Mouse (Mus musculus): ENCODE measurements around the gene Ess2. TPM values are rescaled to one million over a fixed set of nuclear protein-coding genes. Genes with fewer than 3 reads are reported as not detected.

Gene Ess2
- polyA plus RNA-seq, 1 experiment = 47.2 TPM

DNA sequence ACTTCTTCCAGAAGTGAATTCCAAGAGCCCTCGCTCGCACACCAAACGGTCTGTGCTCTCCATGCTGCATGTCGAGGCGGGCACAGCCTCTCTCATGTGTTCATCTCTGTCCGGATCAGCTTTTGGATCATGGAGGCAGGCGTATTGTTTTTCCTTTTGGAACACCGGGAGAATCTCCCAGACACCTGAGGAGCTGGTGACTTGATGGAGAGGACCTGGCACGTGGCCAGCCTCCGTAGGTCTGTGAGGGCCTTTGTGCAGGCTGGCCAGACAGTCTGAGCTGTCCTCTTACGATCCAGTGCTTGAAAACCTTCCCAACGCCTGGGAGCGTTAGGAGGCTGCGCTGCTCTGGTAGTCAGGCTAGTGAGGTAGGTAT lies 11.0 kb upstream of the Ess2 start:
- peak in 1 of 2 experiments; percentile 31 for DNase-seq (ENCODE audit: extremely low spot score in 1 of 2, low spot score in 1 of 2)

- peak; percentile 93 to 97 for DNase-seq (ENCODE audit: extremely low spot score in 1 of 2, low spot score in 1 of 2)
These were observed 10.4 kb upstream of the Ess2 start for GRCm38 (mm10) chr16:17921325-17922162.

- DNase-seq (ENCODE audit: extremely low spot score in 1 of 2, low spot score in 1 of 2) = no peak
These were observed 9.4 kb upstream of the Ess2 start for GRCm38 (mm10) chr16:17920586-17920985.

GRCm38 (mm10) chr16:17914307-17915249 lies 3.4 kb upstream of the Ess2 start, which contains the start of gene Gsc2:
Gene Gsc2, minus strand, starts transcription at chr16:17915059.
- DNase-seq (ENCODE audit: extremely low spot score in 1 of 2, low spot score in 1 of 2) = no peak

GRCm38 (mm10) chr16:17898462-17898861 lies 12.7 kb downstream of the Ess2 start, which contains the start of the genes Dgcr2 and Tssk2:
Gene Dgcr2, minus strand, starts transcription at chr16:17898562.
Gene Tssk2, plus strand, starts transcription at chr16:17898637.
- no peak for DNase-seq (ENCODE audit: extremely low spot score in 1 of 2, low spot score in 1 of 2)

- no peak for DNase-seq (ENCODE audit: extremely low spot score in 1 of 2, low spot score in 1 of 2)
These were observed 15.1 kb downstream of the Ess2 start for GRCm38 (mm10) chr16:17896091-17896490.

DNA sequence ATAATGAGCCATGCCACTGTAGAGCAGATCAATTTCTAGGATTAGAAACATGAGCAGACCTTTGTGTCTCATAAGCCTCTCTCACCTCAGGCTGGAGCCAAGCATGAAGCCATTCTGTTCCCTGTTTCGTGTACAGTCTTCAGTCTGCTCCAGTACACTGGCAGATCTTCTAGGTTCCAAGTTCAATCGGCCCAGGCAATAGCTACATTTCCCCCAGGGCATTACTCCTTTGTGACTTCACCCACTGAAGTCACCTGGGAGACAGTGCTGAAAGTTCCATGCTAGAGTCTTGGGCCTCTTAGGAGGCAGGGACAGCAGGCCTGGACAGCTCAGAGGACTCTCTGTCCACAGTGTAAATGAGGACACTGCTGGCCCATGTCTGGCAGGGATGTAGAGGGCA lies 17.2 kb downstream of the Ess2 start, which contains the start of gene Tssk1:
Gene Tssk1, plus strand, starts transcription at position 301 of the 400 bp plus-strand sequence.
- DNase-seq (ENCODE audit: extremely low spot score in 1 of 2, low spot score in 1 of 2) = no peak

GRCm38 (mm10) chr16:17892606-17893005 lies 18.5 kb downstream of the Ess2 start:
- DNase-seq (ENCODE audit: extremely low spot score in 1 of 2, low spot score in 1 of 2) = no peak

DNA sequence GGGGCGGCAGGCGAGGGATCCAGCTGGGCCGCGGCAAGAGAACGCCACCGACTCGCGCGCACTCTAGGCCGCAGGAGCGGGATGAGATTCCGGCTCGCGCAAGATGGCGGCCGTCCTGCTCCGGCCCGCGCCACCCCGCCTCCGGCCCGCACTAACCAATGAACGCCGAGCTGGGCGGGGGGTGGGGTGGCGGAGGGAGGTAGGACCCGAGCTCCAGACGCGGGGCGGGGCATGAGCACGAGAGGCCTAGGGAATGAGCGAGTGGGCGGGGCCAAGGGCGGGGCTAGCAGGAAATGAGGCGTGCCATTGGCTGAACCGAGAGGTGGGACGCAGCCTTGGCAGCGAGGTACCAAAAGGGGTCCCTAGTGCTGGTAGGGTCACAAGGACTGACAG lies 19.6 kb downstream of the Ess2 start, which contains the start of gene Gm20518:
Gene Gm20518, minus strand, starts transcription at position 105 of the 393 bp plus-strand sequence.
- DNase-seq (ENCODE audit: extremely low spot score in 1 of 2, low spot score in 1 of 2) = peak; percentile 97 to 99

GRCm38 (mm10) chr16:17890917-17891566 lies 20.1 kb downstream of the Ess2 start:
- peak in 1 of 2 experiments; percentile 47 for DNase-seq (ENCODE audit: extremely low spot score in 1 of 2, low spot score in 1 of 2)

- DNase-seq (ENCODE audit: extremely low spot score in 1 of 2, low spot score in 1 of 2) = no peak
These were observed 20.8 kb downstream of the Ess2 start for GRCm38 (mm10) chr16:17890342-17890727.

GRCm38 (mm10) chr16:17889689-17890341 lies 21.3 kb downstream of the Ess2 start:
- DNase-seq (ENCODE audit: extremely low spot score in 1 of 2, low spot score in 1 of 2) = no peak

GRCm38 (mm10) chr16:17884116-17884515 lies 27.0 kb downstream of the Ess2 start:
- DNase-seq (ENCODE audit: extremely low spot score in 1 of 2, low spot score in 1 of 2) = no peak

DNA sequence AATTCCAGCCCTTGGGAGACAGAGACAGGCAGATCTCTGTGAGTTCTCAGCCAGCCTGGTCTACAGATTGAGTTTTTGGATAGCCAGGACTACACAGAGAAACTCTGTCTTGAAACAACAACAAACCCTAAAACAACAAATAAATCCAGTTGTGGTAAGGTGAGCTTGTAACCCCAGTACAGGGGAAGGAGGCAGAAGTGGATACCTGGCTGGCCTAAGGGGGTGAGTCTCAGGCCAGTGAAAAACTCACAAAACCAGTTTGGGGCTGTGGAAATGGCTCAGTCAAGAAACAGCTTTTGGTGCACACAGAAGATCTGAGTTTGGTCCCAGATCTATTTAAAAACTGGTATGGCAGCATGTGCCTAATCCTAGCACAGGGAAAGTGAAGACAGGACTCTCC lies 29.0 kb downstream of the Ess2 start:
- no peak for DNase-seq (ENCODE audit: extremely low spot score in 1 of 2, low spot score in 1 of 2)

- DNase-seq (ENCODE audit: extremely low spot score in 1 of 2, low spot score in 1 of 2) = no peak
These were observed 31.6 kb downstream of the Ess2 start for GRCm38 (mm10) chr16:17879571-17879970.

- no peak for DNase-seq (ENCODE audit: extremely low spot score in 1 of 2, low spot score in 1 of 2)
These were observed 35.1 kb downstream of the Ess2 start for GRCm38 (mm10) chr16:17876096-17876495.

DNA sequence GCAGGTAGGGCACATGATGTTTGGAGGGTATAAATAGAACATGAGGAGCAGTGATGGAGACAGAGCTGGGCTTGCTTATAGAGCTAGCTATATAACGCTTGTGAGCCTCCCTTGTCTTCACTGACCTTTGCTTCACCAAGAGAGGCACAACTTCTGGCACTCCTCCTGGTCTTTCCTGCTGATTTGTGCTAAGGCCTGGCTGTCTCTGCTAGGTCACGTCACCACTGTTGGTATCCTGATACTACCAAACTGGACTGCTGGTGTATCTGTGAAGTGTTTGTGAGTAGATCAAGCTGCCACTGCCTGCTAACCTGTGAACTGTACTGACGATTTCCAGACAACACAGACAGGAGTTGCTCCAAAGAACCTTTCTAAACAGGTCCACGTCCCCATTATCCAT lies 36.0 kb downstream of the Ess2 start:
- DNase-seq (ENCODE audit: extremely low spot score in 1 of 2, low spot score in 1 of 2) = no peak

GRCm38 (mm10) chr16:17872995-17873394 lies 38.2 kb downstream of the Ess2 start:
- no peak for DNase-seq (ENCODE audit: extremely low spot score in 1 of 2, low spot score in 1 of 2)

DNA sequence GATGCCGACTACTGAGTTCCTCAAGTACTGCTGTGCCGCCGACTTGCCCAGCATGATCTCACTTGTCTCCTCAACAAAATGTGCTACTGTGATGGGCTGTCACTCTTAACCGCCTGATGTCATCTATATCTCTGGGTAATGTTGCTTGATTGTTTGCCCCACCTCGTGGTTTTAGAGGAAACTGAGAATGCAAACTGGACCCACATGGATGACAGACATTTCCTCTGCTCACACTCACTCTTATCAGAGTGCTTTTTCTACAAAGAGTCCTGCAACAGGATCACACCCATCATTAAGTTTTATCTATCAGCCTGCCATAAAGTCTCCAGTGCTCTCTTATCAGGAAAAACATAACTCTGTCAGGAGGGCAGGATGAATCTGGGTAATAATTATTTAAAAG lies 39.9 kb downstream of the Ess2 start:
- no peak for DNase-seq (ENCODE audit: extremely low spot score in 1 of 2, low spot score in 1 of 2)

GRCm38 (mm10) chr16:17865770-17866169 lies 45.4 kb downstream of the Ess2 start:
- DNase-seq (ENCODE audit: extremely low spot score in 1 of 2, low spot score in 1 of 2) = no peak
